Mouse (Mus musculus): ENCODE measurements around the gene Hist4h4. TPM values are rescaled to one million over a fixed set of nuclear protein-coding genes. Genes with fewer than 3 reads are reported as not detected.
A peak's percentile ranks its signal among the peaks of the same experiment; 100 is the strongest.

Hist4h4 gene
- 0.61 and 1.0 TPM in 2 replicates for polyA plus RNA-seq (2014; fragmentation: Nextera tagmentation; extraction: Ambion mirVana)

- WGBS: under 1% methylated on average over 50 of the region's 50 CpGs
- Histone ChIP-seq H3K4me1 (ENCODE audit: control insufficient read depth, insufficient read depth, low read length) (0 out of 2 replicates have a peak, but pooled peaks cover 2% of the 10 kb centered on the region), H3K27ac (ENCODE audit: low read depth, low read length) (peak within 1 kb of the TSS; percentile 100), H3K9ac (ENCODE audit: low read length) (peak within 1 kb of the TSS; percentile 98), H3K4me2 (ENCODE audit: low read depth) (peak within 1 kb of the TSS; percentile 84), H3K36me3 (ENCODE audit: control insufficient read depth, insufficient read depth, low read length) (no peaks in the 10 kb centered on the region), H3K9me3 (ENCODE audit: control insufficient read depth, low read length) (no peaks in the 10 kb centered on the region), H3K4me3 (ENCODE audit: low read depth, low read length) (peak within 1 kb of the TSS; percentile 74), H3K27me3 (ENCODE audit: control insufficient read depth, insufficient read depth, low read length) (no peaks in the 10 kb centered on the region)
- peak; percentile 90 for DNase-seq (ENCODE audit: low spot score)
- peak; percentile 66 for ATAC-seq (ENCODE audit: insufficient read depth, low FRiP score, low TSS enrichment)
Observed at GRCm38 (mm10) chr6:136803739-136804633, at the start of gene Hist4h4. Gene Hist4h4 (minus strand): TSS chr6:136804415.

GRCm38 (mm10) chr6:136852762-136853161, 48.5 kb upstream of the Hist4h4 start:
- Histone ChIP-seq H3K36me3 (ENCODE audit: control insufficient read depth, insufficient read depth, low read length) (no peaks in the 10 kb centered on the region), H3K4me3 (ENCODE audit: low read depth, low read length) (no peak overlapping the region), H3K4me1 (ENCODE audit: control insufficient read depth, insufficient read depth, low read length) (no peaks in the 10 kb centered on the region), H3K9ac (ENCODE audit: low read length) (no peak overlapping the region), H3K27ac (ENCODE audit: low read depth, low read length) (no peak overlapping the region), H3K27me3 (ENCODE audit: control insufficient read depth, insufficient read depth, low read length) (no peaks in the 10 kb centered on the region), H3K9me3 (ENCODE audit: control insufficient read depth, low read length) (no peaks in the 10 kb centered on the region), H3K4me2 (ENCODE audit: low read depth) (no peak overlapping the region)
- ATAC-seq (ENCODE audit: insufficient read depth, low FRiP score, low TSS enrichment): no peak
- DNase-seq (ENCODE audit: low spot score): no peak
- WGBS: 64% methylated on average over 3 of the region's 3 CpGs

GRCm38 (mm10) chr6:136852348-136852747, 48.1 kb upstream of the Hist4h4 start:
- no peak for ATAC-seq (ENCODE audit: insufficient read depth, low FRiP score, low TSS enrichment)
- 85% methylated on average over 4 of the region's 4 CpGs for whole genome bisulfite sequencing
- no peaks in the 10 kb centered on the region for H3K27me3 ChIP-seq (ENCODE audit: control insufficient read depth, insufficient read depth, low read length)
- no peak for DNase-seq (ENCODE audit: low spot score)
- no peaks in the 10 kb centered on the region for H3K36me3 ChIP-seq (ENCODE audit: control insufficient read depth, insufficient read depth, low read length)
- H3K27ac ChIP-seq (ENCODE audit: low read depth, low read length): no peak overlapping the region
- H3K9ac ChIP-seq (ENCODE audit: low read length): no peak overlapping the region
- H3K4me3 ChIP-seq (ENCODE audit: low read depth, low read length): no peak overlapping the region
- H3K4me2 ChIP-seq (ENCODE audit: low read depth): no peak overlapping the region
- no peaks in the 10 kb centered on the region for H3K4me1 ChIP-seq (ENCODE audit: control insufficient read depth, insufficient read depth, low read length)
- H3K9me3 ChIP-seq (ENCODE audit: control insufficient read depth, low read length): no peaks in the 10 kb centered on the region

DNA sequence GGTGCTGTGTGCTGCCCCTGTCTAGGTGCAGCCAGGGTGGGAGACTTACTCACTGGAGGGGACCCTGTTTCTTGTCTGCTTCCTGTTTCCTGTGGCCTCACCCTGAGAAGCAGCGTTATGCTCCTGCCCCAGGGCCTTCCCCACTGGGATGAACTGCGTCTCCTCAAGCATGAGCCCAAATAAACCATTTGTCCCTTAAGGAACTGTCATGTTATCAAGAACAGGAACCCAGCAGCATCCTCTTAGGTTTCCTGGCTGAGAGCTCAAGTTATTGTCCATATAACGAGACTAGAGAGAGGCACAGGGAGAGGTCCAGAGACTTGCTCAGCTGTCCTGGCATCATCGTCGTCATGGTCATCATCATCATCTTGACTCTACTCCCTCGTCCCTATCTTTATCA, 46.1 kb upstream of the Hist4h4 start:
- Histone ChIP-seq H3K4me1 (ENCODE audit: control insufficient read depth, insufficient read depth, low read length) (no peaks in the 10 kb centered on the region), H3K4me2 (ENCODE audit: low read depth) (no peak overlapping the region), H3K9ac (ENCODE audit: low read length) (no peak overlapping the region), H3K27ac (ENCODE audit: low read depth, low read length) (no peak overlapping the region), H3K9me3 (ENCODE audit: control insufficient read depth, low read length) (no peaks in the 10 kb centered on the region), H3K36me3 (ENCODE audit: control insufficient read depth, insufficient read depth, low read length) (no peaks in the 10 kb centered on the region), H3K27me3 (ENCODE audit: control insufficient read depth, insufficient read depth, low read length) (no peaks in the 10 kb centered on the region), H3K4me3 (ENCODE audit: low read depth, low read length) (no peak overlapping the region)
- ATAC-seq (ENCODE audit: insufficient read depth, low FRiP score, low TSS enrichment) (no peak), DNase-seq (ENCODE audit: low spot score) (no peak)
- 82% methylated on average over 6 of the region's 6 CpGs for WGBS

GRCm38 (mm10) chr6:136848971-136849370, 44.8 kb upstream of the Hist4h4 start:
- H3K9ac ChIP-seq (ENCODE audit: low read length): no peak overlapping the region
- H3K9me3 ChIP-seq (ENCODE audit: control insufficient read depth, low read length): no peaks in the 10 kb centered on the region
- H3K36me3 ChIP-seq (ENCODE audit: control insufficient read depth, insufficient read depth, low read length): no peaks in the 10 kb centered on the region
- no peaks in the 10 kb centered on the region for H3K27me3 ChIP-seq (ENCODE audit: control insufficient read depth, insufficient read depth, low read length)
- H3K27ac ChIP-seq (ENCODE audit: low read depth, low read length): no peak overlapping the region
- H3K4me1 ChIP-seq (ENCODE audit: control insufficient read depth, insufficient read depth, low read length): no peaks in the 10 kb centered on the region
- ATAC-seq (ENCODE audit: insufficient read depth, low FRiP score, low TSS enrichment): no peak
- DNase-seq (ENCODE audit: low spot score): no peak
- no peak overlapping the region for H3K4me2 ChIP-seq (ENCODE audit: low read depth)
- WGBS: 90% methylated on average over 5 of the region's 5 CpGs
- H3K4me3 ChIP-seq (ENCODE audit: low read depth, low read length): no peak overlapping the region

- no peaks in the 10 kb centered on the region for H3K27me3 ChIP-seq (ENCODE audit: control insufficient read depth, insufficient read depth, low read length)
- DNase-seq (ENCODE audit: low spot score): no peak
- H3K4me1 ChIP-seq (ENCODE audit: control insufficient read depth, insufficient read depth, low read length): no peaks in the 10 kb centered on the region
- no peaks in the 10 kb centered on the region for H3K36me3 ChIP-seq (ENCODE audit: control insufficient read depth, insufficient read depth, low read length)
- no peaks in the 10 kb centered on the region for H3K9me3 ChIP-seq (ENCODE audit: control insufficient read depth, low read length)
- H3K27ac ChIP-seq (ENCODE audit: low read depth, low read length): no peak overlapping the region
- WGBS: 95% methylated on average over 8 of the region's 8 CpGs
- no peak overlapping the region for H3K9ac ChIP-seq (ENCODE audit: low read length)
- ATAC-seq (ENCODE audit: insufficient read depth, low FRiP score, low TSS enrichment): no peak
- no peak overlapping the region for H3K4me2 ChIP-seq (ENCODE audit: low read depth)
- H3K4me3 ChIP-seq (ENCODE audit: low read depth, low read length): no peak overlapping the region
Observed at GRCm38 (mm10) chr6:136848399-136848798, 44.2 kb upstream of the Hist4h4 start.

DNA sequence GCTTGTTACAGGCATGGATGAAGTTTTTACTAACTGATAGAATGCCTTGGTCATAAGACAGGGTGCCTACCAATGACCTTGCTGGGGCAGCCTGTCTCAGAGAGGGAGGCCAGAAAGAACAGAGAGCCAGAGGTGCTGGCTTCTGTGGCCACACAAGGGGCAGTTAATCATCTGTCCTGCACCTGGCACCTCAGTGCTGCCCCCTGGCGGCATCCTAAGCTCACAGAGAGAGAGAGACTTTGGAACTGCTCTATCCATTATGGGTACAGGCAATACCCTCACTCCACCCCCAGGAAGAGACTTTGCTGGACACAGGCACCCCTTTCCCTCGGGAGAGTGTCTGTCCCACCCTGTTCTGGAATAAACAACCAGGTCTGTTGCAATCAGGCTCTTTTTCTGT, 43.6 kb upstream of the Hist4h4 start:
- Histone ChIP-seq H3K27ac (ENCODE audit: low read depth, low read length) (no peak overlapping the region), H3K36me3 (ENCODE audit: control insufficient read depth, insufficient read depth, low read length) (no peaks in the 10 kb centered on the region), H3K4me1 (ENCODE audit: control insufficient read depth, insufficient read depth, low read length) (no peaks in the 10 kb centered on the region), H3K4me2 (ENCODE audit: low read depth) (no peak overlapping the region), H3K4me3 (ENCODE audit: low read depth, low read length) (no peak overlapping the region), H3K9me3 (ENCODE audit: control insufficient read depth, low read length) (no peaks in the 10 kb centered on the region), H3K9ac (ENCODE audit: low read length) (no peak overlapping the region), H3K27me3 (ENCODE audit: control insufficient read depth, insufficient read depth, low read length) (no peaks in the 10 kb centered on the region)
- WGBS: 23% methylated on average over 2 of the region's 2 CpGs
- peak; percentile 50 for DNase-seq (ENCODE audit: low spot score)
- no peak for ATAC-seq (ENCODE audit: insufficient read depth, low FRiP score, low TSS enrichment)

DNA sequence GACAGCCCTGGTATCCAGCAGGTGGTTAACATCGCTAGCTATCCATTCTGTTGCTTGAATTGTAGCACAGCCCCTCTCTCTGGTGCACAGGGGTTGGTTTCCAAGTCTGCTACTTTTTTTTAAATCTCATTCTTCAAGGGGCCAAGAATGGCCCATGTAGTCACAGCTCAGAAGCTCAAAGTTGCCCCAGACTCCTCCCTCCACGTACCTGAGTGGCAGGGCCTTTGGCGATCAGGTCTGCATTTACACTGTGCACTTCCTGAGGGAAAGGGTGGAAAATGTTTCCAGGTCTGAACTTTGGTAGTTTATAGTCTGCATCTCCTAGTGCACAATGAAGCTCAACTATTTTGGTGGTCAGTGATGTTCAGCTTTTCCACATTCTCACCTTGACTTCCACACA, 43.1 kb upstream of the Hist4h4 start:
- DNase-seq (ENCODE audit: low spot score) (no peak), ATAC-seq (ENCODE audit: insufficient read depth, low FRiP score, low TSS enrichment) (no peak)
- Histone ChIP-seq H3K27me3 (ENCODE audit: control insufficient read depth, insufficient read depth, low read length) (no peaks in the 10 kb centered on the region), H3K9me3 (ENCODE audit: control insufficient read depth, low read length) (no peaks in the 10 kb centered on the region), H3K4me2 (ENCODE audit: low read depth) (no peak overlapping the region), H3K4me3 (ENCODE audit: low read depth, low read length) (no peak overlapping the region), H3K27ac (ENCODE audit: low read depth, low read length) (no peak overlapping the region), H3K36me3 (ENCODE audit: control insufficient read depth, insufficient read depth, low read length) (no peaks in the 10 kb centered on the region), H3K4me1 (ENCODE audit: control insufficient read depth, insufficient read depth, low read length) (no peaks in the 10 kb centered on the region), H3K9ac (ENCODE audit: low read length) (no peak overlapping the region)
- WGBS: 92% methylated on average over 3 of the region's 3 CpGs
